Mouse (Mus musculus) heart, postnatal 0 days (tissue): ENCODE results near the gene Uaca.

Experiments
- CTCF ChIP-seq: IDR thresholded peaks from 2 replicates; pipeline ENCODE4 v1.5.1; 2016; ENCODE audit warnings: antibody characterized with exemption, control low read depth, low read depth
- EP300 ChIP-seq: IDR thresholded peaks from 2 replicates; pipeline ENCODE4 v1.6.1; 2016; ENCODE audit warnings: antibody characterized with exemption, low read depth

GRCm38 (mm10) chr9:60817585-60817984, 23.2 kb downstream of the Uaca start:
- TF ChIP-seq CTCF (no peak), EP300 (no peak)
